Mouse (Mus musculus): ENCODE data around the gene Rab11fip4. TPM values are rescaled to one million over a fixed set of nuclear protein-coding genes. Genes with fewer than 3 reads are reported as not detected.

Rab11fip4 gene
- total RNA-seq, 2 experiments from 2014 or later, result 147 to 149 TPM

- no peak for DNase-seq (ENCODE audit: low spot score in 2 of 2)
These were observed 62.0 kb downstream of the Rab11fip4 start for GRCm38 (mm10) chr11:79652921-79653575.

- no peak for DNase-seq (ENCODE audit: low spot score in 2 of 2)
These were observed 63.4 kb downstream of the Rab11fip4 start for GRCm38 (mm10) chr11:79654407-79654831.

GRCm38 (mm10) chr11:79655592-79655991 lies 64.6 kb downstream of the Rab11fip4 start:
- no peak for DNase-seq (ENCODE audit: low spot score in 2 of 2)

- DNase-seq (ENCODE audit: low spot score in 2 of 2), result no peak
These were observed 65.5 kb downstream of the Rab11fip4 start for GRCm38 (mm10) chr11:79656491-79656890.

- DNase-seq (ENCODE audit: low spot score in 2 of 2), result no peak
These were observed 66.0 kb downstream of the Rab11fip4 start for GRCm38 (mm10) chr11:79657053-79657452.

GRCm38 (mm10) chr11:79658205-79658825 lies 67.3 kb downstream of the Rab11fip4 start:
- DNase-seq (ENCODE audit: low spot score in 2 of 2), result no peak

GRCm38 (mm10) chr11:79660361-79661205 lies 69.6 kb downstream of the Rab11fip4 start:
- peak; percentile 76 to 79 for DNase-seq (ENCODE audit: low spot score in 2 of 2)

- DNase-seq (ENCODE audit: low spot score in 2 of 2), result no peak
These were observed 71.0 kb downstream of the Rab11fip4 start for GRCm38 (mm10) chr11:79661877-79662545.

- DNase-seq (ENCODE audit: low spot score in 2 of 2), result no peak
These were observed 72.1 kb downstream of the Rab11fip4 start for GRCm38 (mm10) chr11:79663158-79663557.

- DNase-seq (ENCODE audit: low spot score in 2 of 2), result no peak
These were observed 72.6 kb downstream of the Rab11fip4 start for GRCm38 (mm10) chr11:79663570-79663969.

GRCm38 (mm10) chr11:79666544-79666943 lies 75.5 kb downstream of the Rab11fip4 start:
- DNase-seq (ENCODE audit: low spot score in 2 of 2), result no peak

- no peak for DNase-seq (ENCODE audit: low spot score in 2 of 2)
These were observed 78.2 kb downstream of the Rab11fip4 start for GRCm38 (mm10) chr11:79669210-79669609.

GRCm38 (mm10) chr11:79669947-79670346 lies 78.9 kb downstream of the Rab11fip4 start:
- no peak for DNase-seq (ENCODE audit: low spot score in 2 of 2)

- no peak for DNase-seq (ENCODE audit: low spot score in 2 of 2)
These were observed 79.5 kb downstream of the Rab11fip4 start for GRCm38 (mm10) chr11:79670411-79670945.

GRCm38 (mm10) chr11:79671668-79672281 lies 80.8 kb downstream of the Rab11fip4 start:
- peak in 1 of 2 experiments; percentile 63 for DNase-seq (ENCODE audit: low spot score in 2 of 2)

GRCm38 (mm10) chr11:79673072-79673471 lies 82.1 kb downstream of the Rab11fip4 start:
- no peak for DNase-seq (ENCODE audit: low spot score in 2 of 2)

GRCm38 (mm10) chr11:79673717-79674116 lies 82.7 kb downstream of the Rab11fip4 start:
- DNase-seq (ENCODE audit: low spot score in 2 of 2), result no peak

- no peak for DNase-seq (ENCODE audit: low spot score in 2 of 2)
These were observed 83.2 kb downstream of the Rab11fip4 start for GRCm38 (mm10) chr11:79674231-79674630.

- DNase-seq (ENCODE audit: low spot score in 2 of 2), result no peak
These were observed 83.6 kb downstream of the Rab11fip4 start for GRCm38 (mm10) chr11:79674632-79675031.

GRCm38 (mm10) chr11:79675285-79675684 lies 84.3 kb downstream of the Rab11fip4 start:
- DNase-seq (ENCODE audit: low spot score in 2 of 2), result no peak

- no peak for DNase-seq (ENCODE audit: low spot score in 2 of 2)
These were observed 85.0 kb downstream of the Rab11fip4 start for GRCm38 (mm10) chr11:79675994-79676393.
